Mouse (Mus musculus) C3H10T1/2 (cell line): ENCODE results near the gene Tspo2. TPM values are rescaled to one million over a fixed set of nuclear protein-coding genes. Genes with fewer than 3 reads are reported as not detected.

Experiments
- polyA plus RNA-seq, 2 experiments: library from polyadenylated mRNA; unstranded; fragments of >200 nt; fragmentation: generic; extraction: Trizol; gene quantifications; one replicate each; pipeline ENCODE4 v1.2.1; 2012; ENCODE audit warnings: missing spikeins in 2 of 2

Gene Tspo2
- polyA plus RNA-seq, result not detected

DNA sequence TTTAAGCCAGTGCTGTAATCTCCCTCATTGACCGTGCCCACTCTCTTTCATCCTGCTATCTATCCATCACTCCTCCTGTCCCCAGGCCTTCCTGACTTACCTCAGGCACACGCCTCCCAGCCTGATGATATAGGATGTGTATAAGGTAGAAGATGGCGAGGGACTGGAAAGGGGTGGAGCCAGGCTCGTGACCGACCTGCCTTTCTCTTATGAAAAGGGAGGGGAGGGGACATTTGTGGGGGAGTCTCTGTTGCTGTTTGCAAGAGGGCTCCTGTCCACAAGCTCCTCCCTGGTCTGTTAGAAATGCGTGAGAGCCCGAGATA lies at the start of gene Tspo2:
TSS of gene Tspo2 (minus strand) at position 170 of the 323 bp plus-strand sequence.

DNA sequence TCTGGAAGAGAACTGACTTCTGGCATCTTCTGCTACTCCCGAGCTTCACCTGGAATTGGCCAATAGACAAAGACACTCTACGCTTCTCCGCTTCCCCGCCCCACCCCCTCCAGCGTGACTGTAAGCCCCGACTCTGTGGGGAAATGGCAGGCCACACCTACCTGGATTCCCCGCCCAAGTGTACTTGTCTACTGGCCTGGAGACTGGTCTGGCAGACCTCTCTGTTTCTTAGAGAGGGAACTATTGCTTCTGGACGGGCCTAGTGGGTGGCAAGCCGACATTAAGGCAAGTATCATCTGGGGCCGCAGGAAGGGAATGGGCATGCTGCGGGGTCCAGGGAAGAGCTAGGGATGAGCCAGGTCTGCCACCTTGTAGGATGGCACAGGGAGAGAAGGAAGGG lies 3.4 kb upstream of the Tspo2 start, which contains the start of gene Unc5cl:
TSS of gene Unc5cl (plus strand) at position 214 of the 400 bp plus-strand sequence.

DNA sequence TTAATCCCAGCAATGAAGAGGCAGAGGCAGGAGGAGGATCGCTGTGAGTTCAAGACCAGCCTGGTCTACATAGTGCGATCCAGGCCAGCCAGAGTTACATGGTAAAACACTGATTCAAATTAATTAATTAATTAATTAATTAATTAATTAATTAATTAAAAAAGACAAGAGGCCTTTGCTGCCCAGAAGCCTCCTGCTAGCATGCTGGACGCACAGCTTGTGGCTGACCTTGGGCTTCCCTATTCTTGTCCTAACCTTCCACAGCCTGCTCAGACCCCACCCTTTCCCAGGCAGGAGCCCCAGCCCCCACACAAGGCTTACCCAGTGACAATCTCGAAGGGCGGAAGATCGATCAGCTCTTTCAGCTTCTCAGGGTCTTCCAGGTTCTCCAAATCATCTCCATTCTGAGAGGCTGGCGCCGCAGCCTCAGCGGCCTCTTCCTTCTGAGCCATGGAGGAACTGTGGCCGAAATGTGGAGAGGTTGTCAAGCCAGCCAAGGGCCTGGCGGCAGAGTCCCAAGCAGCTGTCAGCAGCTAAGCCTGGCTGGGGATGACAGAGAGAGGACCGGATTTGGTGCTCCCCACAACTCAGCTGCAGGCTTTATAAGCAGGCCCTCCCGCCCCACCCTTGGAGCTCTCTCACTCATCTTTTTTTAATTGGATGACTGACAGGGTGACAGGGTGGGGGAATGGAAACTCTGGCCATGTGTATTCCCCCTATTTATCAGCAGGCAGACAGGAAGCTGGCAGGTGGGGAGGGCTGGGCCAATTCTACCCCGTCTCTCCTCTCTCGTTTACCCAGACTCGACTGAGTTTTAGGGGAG lies 19.0 kb downstream of the Tspo2 start, which contains the start of gene Apobec2:
TSS of gene Apobec2 (minus strand) at position 773 of the 823 bp plus-strand sequence.

DNA sequence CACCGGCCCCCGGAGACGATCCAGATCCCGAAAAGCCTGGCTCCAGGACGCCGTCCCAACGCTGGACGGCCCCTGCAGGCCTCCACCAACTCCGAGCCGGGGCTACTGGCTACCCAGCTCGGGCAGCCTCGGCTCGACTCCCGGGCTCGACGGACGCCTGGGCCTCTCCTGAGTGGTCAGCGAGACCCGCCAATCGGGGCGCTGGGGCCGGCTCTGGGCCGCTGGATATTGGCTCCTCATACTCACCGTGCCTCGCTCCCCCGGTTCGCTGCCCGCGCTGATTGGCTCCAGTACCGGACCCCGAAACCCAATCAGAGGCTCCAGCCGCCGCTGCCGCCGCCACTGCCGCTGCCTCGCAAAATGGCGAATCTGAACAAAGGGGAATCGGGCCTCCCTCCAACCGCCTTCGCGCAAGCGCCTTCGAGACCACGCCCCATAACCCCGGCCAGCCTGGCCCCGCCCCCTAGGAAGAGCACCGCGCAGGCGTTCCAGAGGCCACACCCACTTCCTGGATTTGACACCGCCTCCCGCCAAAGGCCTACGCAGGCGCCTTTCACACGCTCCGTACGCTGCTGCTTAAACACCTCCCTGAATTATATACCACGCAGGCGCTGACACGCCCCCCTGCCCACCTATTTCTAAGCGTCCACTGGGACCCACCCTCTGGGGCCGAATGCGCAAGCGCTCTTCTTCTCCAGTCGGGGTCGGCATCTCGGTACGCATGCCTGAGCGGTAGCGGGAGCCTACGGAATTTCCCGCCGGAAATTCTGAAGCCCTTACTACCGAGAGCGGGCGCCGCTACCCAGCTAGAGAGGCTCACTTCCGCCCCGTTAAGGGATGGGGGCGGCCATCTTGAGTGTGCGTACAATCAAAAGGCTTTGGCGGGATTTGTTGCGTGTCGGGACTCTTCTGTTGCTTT lies 41.7 kb downstream of the Tspo2 start, which contains the start of the genes Nfya and Oard1:
TSS of gene Nfya (minus strand) at position 527 of the 919 bp plus-strand sequence.
TSS of gene Oard1 (plus strand) at position 635 of the 919 bp plus-strand sequence.

Other genes starting within 250 kb of the Tspo2 start
- not detected for gene Trem1, start 218.8 kb downstream of the Tspo2 start, polyA plus RNA-seq
- not detected for gene Trem3, start 203.7 kb downstream of the Tspo2 start, polyA plus RNA-seq
- not detected for gene Treml4, start 187.2 kb downstream of the Tspo2 start, polyA plus RNA-seq
- not detected for gene Treml2, start 152.0 kb downstream of the Tspo2 start, polyA plus RNA-seq
- not detected for gene B430306N03Rik, start 135.4 kb downstream of the Tspo2 start, polyA plus RNA-seq
- under 1 TPM; 0.06 to 0.30 TPM for gene Trem2, start 105.1 kb downstream of the Tspo2 start, polyA plus RNA-seq
- gene Treml1, start 91.6 kb downstream of the Tspo2 start, polyA plus RNA-seq, result not detected
- gene Nfya, start 41.6 kb downstream of the Tspo2 start, polyA plus RNA-seq, result 10 to 100 TPM in 1 of 2 experiments, 1 to 10 TPM in 1; 3.0 to 19.5 TPM
- 10 to 100 TPM in 1 of 2 experiments, 1 to 10 TPM in 1; 2.8 to 13.3 TPM for gene Oard1, start 41.5 kb downstream of the Tspo2 start, polyA plus RNA-seq
- under 1 TPM in 1 of 2 experiments, not detected in 1; 0.04 TPM for gene Apobec2, start 18.6 kb downstream of the Tspo2 start, polyA plus RNA-seq
- not detected for gene Unc5cl, start 3.4 kb upstream of the Tspo2 start, polyA plus RNA-seq